8 mouse cellular contexts compared by ENCODE assay signal in genomic region chr10:111297631-111298030, GRCm38 (mm10). TPM values are rescaled to one million over a fixed set of nuclear protein-coding genes. Genes with fewer than 3 reads are reported as not detected.
A peak's percentile ranks its signal among the peaks of the same experiment; 100 is the strongest.
DNase-seq lines count a peak whose midpoint lies in the region; ATAC-seq lines count a peak whose summit lies in the region.

No protein-coding gene starts in this region.

- H3K4me1 ChIP-seq in heart, embryonic 13.5 days = peaks cover 15% of the 10 kb centered on the region
- H3K4me1 ChIP-seq in hindbrain, embryonic 11.5 days (replicated peaks; ENCODE audit: control insufficient read depth, insufficient read depth, low read length) = no peaks in the 10 kb centered on the region
- peaks cover 21% of the 10 kb centered on the region for H3K4me1 ChIP-seq in midbrain, embryonic 10.5 days

- H3K9ac ChIP-seq in heart, embryonic 13.5 days = 0 out of 2 replicates have a peak overlapping the region, but pooled peaks have one; percentile 85
- H3K9ac ChIP-seq in hindbrain, embryonic 11.5 days (ENCODE audit: low read depth, low read length) = no peak overlapping the region

- H3K4me3 ChIP-seq in heart, embryonic 13.5 days = peak overlapping the region; percentile 86
- H3K4me3 ChIP-seq in hindbrain, embryonic 11.5 days (ENCODE audit: low read depth, low read length) = peak overlapping the region; percentile 70; the same call in 1 of the 2 replicates
- H3K4me3 ChIP-seq in midbrain, embryonic 10.5 days = peak overlapping the region; percentile 71

- 37% methylated on average over 6 of the region's 6 CpGs for WGBS in heart, embryonic 13.5 days
- WGBS in hindbrain, embryonic 11.5 days = 50% methylated on average over 6 of the region's 6 CpGs
- WGBS in midbrain, embryonic 10.5 days = 55% methylated on average over 6 of the region's 6 CpGs

- H3K27me3 ChIP-seq in heart, embryonic 13.5 days (replicated peaks) = no peaks in the 10 kb centered on the region
- H3K27me3 ChIP-seq in hindbrain, embryonic 11.5 days (ENCODE audit: control insufficient read depth, insufficient read depth, low read length) = no peaks in the 10 kb centered on the region
- H3K27me3 ChIP-seq in midbrain, embryonic 10.5 days (ENCODE audit: low read depth, poor library complexity, severe bottlenecking) = no peaks in the 10 kb centered on the region

- peaks cover 13% of the 10 kb centered on the region for H3K36me3 ChIP-seq in heart, embryonic 13.5 days
- no peaks in the 10 kb centered on the region for H3K36me3 ChIP-seq in hindbrain, embryonic 11.5 days (ENCODE audit: control insufficient read depth, insufficient read depth, low read length)
- H3K36me3 ChIP-seq in midbrain, embryonic 10.5 days = peaks cover 4% of the 10 kb centered on the region; the same call in 1 of the 2 replicates

- peak overlapping the region; percentile 84; the same call in 1 of the 2 replicates for H3K27ac ChIP-seq in heart, embryonic 13.5 days (replicated peaks)
- H3K27ac ChIP-seq in hindbrain, embryonic 11.5 days (ENCODE audit: low read depth, low read length) = no peak overlapping the region
- H3K27ac ChIP-seq in midbrain, embryonic 10.5 days (replicated peaks) = peak overlapping the region; percentile 90; the same call in 1 of the 2 replicates

- no peak for DNase-seq in heart, postnatal 4 days
- peak; percentile 16 for DNase-seq in Muller cell, postnatal 12 days (ENCODE audit: inconsistent ontology term)
- peak; percentile 10 for DNase-seq in hindbrain, embryonic 11.5 days (ENCODE audit: low spot score)
- DNase-seq in midbrain, embryonic 10.5 days (ENCODE audit: low spot score) = no peak
- no peak for DNase-seq in right cerebral cortex, postnatal 36 days (ENCODE audit: low spot score in 2 of 2)
- DNase-seq in right cerebral cortex, postnatal 25 days = no peak
- DNase-seq in layer of hippocampus, postnatal 36 days = no peak

- ATAC-seq in heart, embryonic 13.5 days (ENCODE audit: extremely low read depth, insufficient number of reproducible peaks, low FRiP score, low TSS enrichment) = no peak
- no peak for ATAC-seq in hindbrain, embryonic 11.5 days (ENCODE audit: low FRiP score)

- H3K9me3 ChIP-seq in heart, embryonic 13.5 days = no peaks in the 10 kb centered on the region
- no peaks in the 10 kb centered on the region for H3K9me3 ChIP-seq in hindbrain, embryonic 11.5 days (ENCODE audit: control insufficient read depth, low read length)
- H3K9me3 ChIP-seq in midbrain, embryonic 10.5 days (replicated peaks) = no peaks in the 10 kb centered on the region

- peak overlapping the region; percentile 78 for H3K4me2 ChIP-seq in heart, embryonic 13.5 days
- H3K4me2 ChIP-seq in hindbrain, embryonic 11.5 days (replicated peaks; ENCODE audit: low read depth, low read length) = peak overlapping the region; percentile 58

RNA-seq across cellular contexts. Expression of gene Bbs10, which starts 0.8 kb away (rescaled TPM):
- 3.8 and 4.2 TPM in 2 replicates for polyA plus RNA-seq in heart, embryonic 13.5 days (2015; fragmentation: Nextera tagmentation; extraction: Ambion mirVana)
- 1 to 10 TPM; 2.8 to 2.9 TPM for total RNA-seq in heart, postnatal 4 days (2021)
- polyA plus RNA-seq in hindbrain, embryonic 11.5 days (2014; fragmentation: Nextera tagmentation; extraction: Ambion mirVana) = 6.4 and 6.5 TPM in 2 replicates
- 6.8 and 7.7 TPM in 2 replicates for polyA plus RNA-seq in midbrain, embryonic 10.5 days (2016; fragmentation: Nextera tagmentation; extraction: Ambion mirVana)
- total RNA-seq in layer of hippocampus, postnatal 36 days (2021) = 1 to 10 TPM; 4.5 to 5.6 TPM

Comparison
In these comparisons a context has a peak if more than half of its experiments do, and no peak if none do; other contexts are left out.
1. DNase-seq: peak in Muller cell, postnatal 12 days (single experiment) and hindbrain, embryonic 11.5 days (single experiment); none in heart, postnatal 4 days (single experiment), midbrain, embryonic 10.5 days (single experiment), right cerebral cortex, postnatal 36 days (0 of 2), right cerebral cortex, postnatal 25 days (single experiment) and layer of hippocampus, postnatal 36 days (0 of 2).
2. Peak in every context shown above with its lines, with median percentiles within 50 percentile points of each other: H3K4me3 ChIP-seq.